Mouse (Mus musculus): ENCODE data around the gene Pcsk1n. TPM values are rescaled to one million over a fixed set of nuclear protein-coding genes. Genes with fewer than 3 reads are reported as not detected.
A peak's percentile ranks its signal among the peaks of the same experiment; 100 is the strongest.

Pcsk1n gene
- total RNA-seq, 1 experiment = 10.5 TPM

DNA sequence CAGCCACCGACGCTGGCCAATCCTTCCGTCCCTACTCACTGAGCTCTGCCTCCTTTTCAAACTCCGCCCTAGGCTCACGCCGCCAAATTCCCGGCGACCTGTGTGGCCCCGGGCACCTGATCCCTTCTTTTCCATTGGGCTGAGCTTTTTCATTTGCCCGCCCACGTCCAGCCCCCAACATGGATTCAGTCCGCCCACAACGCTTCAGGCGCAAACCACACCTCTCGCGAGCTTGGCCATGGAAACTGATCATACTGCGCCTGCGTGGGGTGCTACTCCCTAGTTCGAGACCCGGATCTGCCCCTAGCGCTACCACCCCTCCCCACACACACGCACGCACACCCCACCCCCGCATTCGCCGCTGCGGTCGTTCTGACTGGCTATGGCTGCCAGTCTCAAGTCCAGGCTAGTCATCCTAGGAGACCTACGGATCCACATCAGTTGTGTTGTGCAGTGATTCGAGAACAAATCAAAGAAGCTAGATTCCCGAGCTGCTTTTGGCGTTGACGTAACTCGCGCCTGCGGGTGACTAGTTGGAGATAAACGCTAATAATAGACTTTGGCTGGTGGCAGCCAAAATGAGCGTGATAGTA, 28.4 kb downstream of the Pcsk1n start:
- peak overlapping the region; percentile 73 for H3K27ac ChIP-seq (ENCODE audit: insufficient read depth, low read depth, low read length, poor library complexity, severe bottlenecking)
- in situ Hi-C loops (cut with MboI; ENCODE audit: low sequenced_read_pairs in 2 of 2, unreplicated experiment in 2 of 2) = no loop called here
- TF ChIP-seq CHD2 (IDR thresholded peaks at IDR 0.05; ENCODE audit: low read depth, low read length) (peak; percentile 93), ZNF384 (IDR thresholded peaks at IDR 0.05; ENCODE audit: low read depth, low read length) (no peak)

DNA sequence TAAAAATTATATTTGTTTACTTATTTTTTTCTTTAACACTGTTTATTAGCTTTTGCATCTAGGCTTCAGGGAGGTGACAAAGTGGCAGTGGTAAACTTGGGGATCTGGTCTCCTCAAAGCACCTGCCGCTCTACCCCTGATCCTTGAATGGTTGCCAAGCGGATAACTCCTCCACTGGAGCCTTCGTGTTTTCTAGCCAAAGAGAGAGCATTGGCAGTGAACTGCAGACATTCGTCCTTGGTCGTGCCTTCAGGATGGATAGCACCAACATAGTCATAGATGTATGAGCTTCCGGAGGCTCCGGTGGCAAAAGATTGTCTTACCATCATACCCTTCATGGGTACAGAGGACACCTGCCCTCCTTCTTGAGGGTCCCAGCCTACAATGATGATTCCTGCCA, 30.5 kb downstream of the Pcsk1n start:
- TF ChIP-seq ZNF384 (IDR thresholded peaks at IDR 0.05; ENCODE audit: low read depth, low read length) = no peak
- no peak for TF ChIP-seq ZC3H11A (IDR thresholded peaks at IDR 0.05; ENCODE audit: borderline replicate concordance, low read depth, low read length)
- no peak for TF ChIP-seq CHD2 (IDR thresholded peaks at IDR 0.05; ENCODE audit: low read depth, low read length)
- TF ChIP-seq HCFC1 (IDR thresholded peaks at IDR 0.05; ENCODE audit: borderline replicate concordance, insufficient read depth, low read length) = no peak
- no peak for TF ChIP-seq MAFK (IDR thresholded peaks at IDR 0.05; ENCODE audit: insufficient read depth, low read depth, low read length)
- Histone ChIP-seq H3K4me3 (ENCODE audit: insufficient read depth in 1 of 2, low read depth in 1 of 2, low read length in 2 of 2, poor library complexity in 1 of 2, severe bottlenecking in 1 of 2) (0 out of 4 replicates have a peak overlapping the region, but pooled peaks of 1 of the 2 experiments have one; percentile 2), H3K9ac (ENCODE audit: insufficient read depth, low read depth, low read length, poor library complexity, severe bottlenecking) (no peak overlapping the region; the same call in 1 of the 2 replicates), H3K9me3 (ENCODE audit: control insufficient read depth, insufficient read depth, low read depth, low read length) (no peaks in the 10 kb centered on the region), H3K27ac (ENCODE audit: insufficient read depth, low read depth, low read length, poor library complexity, severe bottlenecking) (no peak overlapping the region), H3K4me1 (ENCODE audit: control insufficient read depth in 2 of 2, insufficient read depth in 2 of 2, low read length in 2 of 2, poor library complexity in 1 of 2) (peaks cover 0 to 2% of the 10 kb centered on the region in 2 experiments; a peak in 1 of 4 replicates), H3K36me3 (ENCODE audit: control insufficient read depth, insufficient read depth, low read length, poor library complexity, severe bottlenecking) (peaks cover 5% of the 10 kb centered on the region)
- no peak for DNase-seq (ENCODE audit: low read depth, low spot score)
- in situ Hi-C loops (cut with MboI; ENCODE audit: low sequenced_read_pairs in 2 of 2, unreplicated experiment in 2 of 2) = no loop called here

More for the DNA sequence above, 28.4 kb downstream of the Pcsk1n start:
- H3K9me3 ChIP-seq (ENCODE audit: control insufficient read depth, insufficient read depth, low read depth, low read length) = no peaks in the 10 kb centered on the region
- peaks cover 15% of the 10 kb centered on the region for H3K36me3 ChIP-seq (ENCODE audit: control insufficient read depth, insufficient read depth, low read length, poor library complexity, severe bottlenecking)
- peak; percentile 92 for DNase-seq (ENCODE audit: low read depth, low spot score)
- H3K4me3 ChIP-seq (ENCODE audit: insufficient read depth in 1 of 2, low read depth in 1 of 2, low read length in 2 of 2, poor library complexity in 1 of 2, severe bottlenecking in 1 of 2) = peak overlapping the region; percentile 71 to 90
- H3K4me1 ChIP-seq (ENCODE audit: control insufficient read depth in 2 of 2, insufficient read depth in 2 of 2, low read length in 2 of 2, poor library complexity in 1 of 2) = peaks cover 0 to 2% of the 10 kb centered on the region in 2 experiments; a peak in 1 of 4 replicates
- peak overlapping the region; percentile 82 for H3K9ac ChIP-seq (ENCODE audit: insufficient read depth, low read depth, low read length, poor library complexity, severe bottlenecking)

DNA sequence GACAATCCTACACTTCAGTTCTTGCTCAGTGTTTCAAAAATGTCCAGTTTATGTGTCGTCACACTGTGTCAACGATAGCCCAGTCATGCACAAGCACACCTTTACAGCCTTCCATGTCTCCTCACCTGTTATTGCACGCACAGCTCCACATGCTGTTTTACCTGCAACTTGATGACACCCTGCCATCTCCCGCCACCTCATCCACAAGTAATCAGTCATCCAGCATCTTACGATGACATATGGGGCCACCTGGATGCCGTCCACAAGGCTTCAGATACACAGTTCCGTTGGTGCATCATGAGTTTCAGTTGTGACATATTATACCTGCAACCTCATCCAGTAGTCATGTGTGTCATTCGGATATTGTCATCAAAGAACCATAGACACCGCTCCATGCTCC, 39.2 kb downstream of the Pcsk1n start:
- Histone ChIP-seq H3K9me3 (ENCODE audit: control insufficient read depth, insufficient read depth, low read depth, low read length) (no peaks in the 10 kb centered on the region), H3K9ac (ENCODE audit: insufficient read depth, low read depth, low read length, poor library complexity, severe bottlenecking) (no peak overlapping the region), H3K36me3 (ENCODE audit: control insufficient read depth, insufficient read depth, low read length, poor library complexity, severe bottlenecking) (no peaks in the 10 kb centered on the region; the same call in 1 of the 2 replicates), H3K4me1 (ENCODE audit: control insufficient read depth in 2 of 2, insufficient read depth in 2 of 2, low read length in 2 of 2, poor library complexity in 1 of 2) (no peaks in the 10 kb centered on the region; a peak in 1 of 4 replicates), H3K4me3 (ENCODE audit: insufficient read depth in 1 of 2, low read depth in 1 of 2, low read length in 2 of 2, poor library complexity in 1 of 2, severe bottlenecking in 1 of 2) (no peak overlapping the region), H3K27ac (ENCODE audit: insufficient read depth, low read depth, low read length, poor library complexity, severe bottlenecking) (no peak overlapping the region)
- in situ Hi-C loops (cut with MboI; ENCODE audit: low sequenced_read_pairs in 2 of 2, unreplicated experiment in 2 of 2) = no loop called here
- TF ChIP-seq HCFC1 (IDR thresholded peaks at IDR 0.05; ENCODE audit: borderline replicate concordance, insufficient read depth, low read length) = no peak
- no peak for TF ChIP-seq ZC3H11A (IDR thresholded peaks at IDR 0.05; ENCODE audit: borderline replicate concordance, low read depth, low read length)
- no peak for TF ChIP-seq MAFK (IDR thresholded peaks at IDR 0.05; ENCODE audit: insufficient read depth, low read depth, low read length)
- no peak for TF ChIP-seq ZNF384 (IDR thresholded peaks at IDR 0.05; ENCODE audit: low read depth, low read length)
- no peak for TF ChIP-seq CHD2 (IDR thresholded peaks at IDR 0.05; ENCODE audit: low read depth, low read length)
- DNase-seq (ENCODE audit: low read depth, low spot score) = no peak

DNA sequence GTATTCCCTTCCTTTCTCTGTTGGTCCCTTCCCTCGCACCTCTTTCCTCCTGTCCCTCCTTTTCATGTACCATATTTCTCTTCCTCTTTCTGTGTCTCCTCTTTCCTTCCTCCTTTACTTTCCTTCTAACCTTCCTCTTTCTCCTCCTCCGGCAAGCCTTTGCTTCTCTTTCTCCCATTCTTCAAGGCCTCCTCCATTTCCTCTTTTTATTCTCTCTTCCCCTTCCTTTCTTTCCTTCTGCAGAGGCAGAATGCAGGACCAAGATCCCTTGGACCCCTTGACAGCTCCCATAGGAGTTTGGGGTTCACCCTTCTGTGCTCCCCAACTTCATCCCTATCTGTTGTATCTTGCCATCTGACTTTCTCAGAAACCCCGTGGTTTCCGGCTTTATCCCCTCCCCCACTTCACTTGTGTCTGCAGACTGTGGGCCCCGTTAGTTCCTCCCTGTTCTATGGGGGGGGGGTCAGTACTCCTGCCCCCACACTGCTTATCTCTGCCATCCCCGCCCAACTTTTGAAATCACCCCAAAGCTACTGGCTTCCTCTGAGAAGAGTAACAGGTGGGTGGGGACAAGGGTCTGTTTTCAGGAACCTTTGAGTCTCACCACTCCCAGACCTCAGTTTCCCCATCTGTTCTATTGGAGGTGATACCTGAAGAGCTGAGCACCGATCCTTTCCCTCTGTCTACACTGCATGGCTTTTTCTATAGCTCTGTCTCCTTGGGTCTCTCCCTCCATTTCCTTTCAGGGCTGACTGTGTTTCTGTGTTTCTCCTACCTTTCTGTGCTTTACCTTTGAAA, 44.4 kb downstream of the Pcsk1n start:
- no peaks in the 10 kb centered on the region for H3K36me3 ChIP-seq (ENCODE audit: control insufficient read depth, insufficient read depth, low read length, poor library complexity, severe bottlenecking)
- no peak for DNase-seq (ENCODE audit: low read depth, low spot score)
- H3K9ac ChIP-seq (ENCODE audit: insufficient read depth, low read depth, low read length, poor library complexity, severe bottlenecking) = no peak overlapping the region
- TF ChIP-seq ZC3H11A (IDR thresholded peaks at IDR 0.05; ENCODE audit: borderline replicate concordance, low read depth, low read length) = no peak
- TF ChIP-seq MAFK (IDR thresholded peaks at IDR 0.05; ENCODE audit: insufficient read depth, low read depth, low read length) = no peak
- no peak for TF ChIP-seq CHD2 (IDR thresholded peaks at IDR 0.05; ENCODE audit: low read depth, low read length)
- in situ Hi-C loops (cut with MboI; ENCODE audit: low sequenced_read_pairs in 2 of 2, unreplicated experiment in 2 of 2) = no loop called here
- H3K9me3 ChIP-seq (ENCODE audit: control insufficient read depth, insufficient read depth, low read depth, low read length) = no peaks in the 10 kb centered on the region
- H3K4me3 ChIP-seq (ENCODE audit: insufficient read depth in 1 of 2, low read depth in 1 of 2, low read length in 2 of 2, poor library complexity in 1 of 2, severe bottlenecking in 1 of 2) = no peak overlapping the region
- no peak overlapping the region for H3K27ac ChIP-seq (ENCODE audit: insufficient read depth, low read depth, low read length, poor library complexity, severe bottlenecking)
- peaks cover 0 to 4% of the 10 kb centered on the region in 2 experiments; a peak in 1 of 4 replicates for H3K4me1 ChIP-seq (ENCODE audit: control insufficient read depth in 2 of 2, insufficient read depth in 2 of 2, low read length in 2 of 2, poor library complexity in 1 of 2)
